Mouse (Mus musculus) lung, postnatal 0 days (tissue): ENCODE results near the gene Nr5a1.

ENCODE experiments used
- CTCF ChIP-seq: IDR thresholded peaks from 2 replicates; pipeline ENCODE4 v1.5.1; 2016; ENCODE audit warnings: antibody characterized with exemption, mild to moderate bottlenecking
- EP300 ChIP-seq: IDR thresholded peaks from 2 replicates; pipeline ENCODE4 v1.6.1; 2016; ENCODE audit warnings: antibody characterized with exemption, mild to moderate bottlenecking, control low read depth

- no peak for TF ChIP-seq CTCF
- TF ChIP-seq EP300, result no peak
Observed at GRCm38 (mm10) chr2:38652098-38652497, 62.2 kb downstream of the Nr5a1 start.
